Mouse (Mus musculus) lung, adult 2 months (tissue): Measurements from ENCODE around the gene Fbxo7.

Experiments used
- CTCF ChIP-seq: fragments of 200-500 bp; IDR thresholded peaks from 2 replicates; pipeline ENCODE4 v1.5.1; 2011; ENCODE audit warnings: mild to moderate bottlenecking, low read length, control low read depth; ENCODE audit not compliant: insufficient read depth
- POLR2A ChIP-seq: fragments of 200-500 bp; IDR thresholded peaks from 2 replicates; pipeline ENCODE4 v1.6.1; 2011; ENCODE audit warnings: low read depth, mild to moderate bottlenecking, control low read depth, low read length, borderline replicate concordance; ENCODE audit errors: extremely low read depth

DNA sequence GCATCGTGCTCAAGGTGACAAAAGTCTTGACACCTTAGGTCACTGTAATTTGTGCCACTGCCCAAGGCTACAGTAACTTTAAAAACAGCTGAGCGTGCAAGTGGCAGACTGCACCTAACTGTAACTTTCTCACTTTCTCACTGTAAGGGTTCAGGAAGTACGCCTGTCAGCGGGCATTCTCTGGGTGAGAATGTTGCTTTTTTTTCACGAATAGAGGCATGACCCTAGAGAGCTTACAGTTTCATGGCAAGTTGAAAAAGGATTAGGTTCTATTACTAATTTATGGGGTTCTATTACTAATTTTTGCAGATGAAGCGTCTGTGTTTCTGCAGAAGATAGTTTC, 673 bp downstream of the Fbxo7 start:
- TF ChIP-seq POLR2A = no peak
- no peak for TF ChIP-seq CTCF
